Mouse (Mus musculus) layer of hippocampus, postnatal 36 days (tissue): ENCODE results near the gene Kcnip1. TPM values are rescaled to one million over a fixed set of nuclear protein-coding genes. Genes with fewer than 3 reads are reported as not detected.

Experiments used
- DNase-seq, 2 experiments: peaks; one replicate each; pipeline ENCODE4 v3.0.0; 2022
- total RNA-seq, 2 experiments: library from RNA; stranded (reverse); gene quantifications; 2 replicates each; pipeline ENCODE4 v1.2.3; 2021

The Kcnip1 gene
- total RNA-seq, 2 experiments from 2014 or later: 20.6 to 21.0 TPM

GRCm38 (mm10) chr11:33749408-33749807 is 243.5 kb downstream of the Kcnip1 start:
- DNase-seq: no peak

- DNase-seq: no peak
These were observed 244.2 kb downstream of the Kcnip1 start for GRCm38 (mm10) chr11:33748754-33749153.

GRCm38 (mm10) chr11:33747402-33747955 is 245.5 kb downstream of the Kcnip1 start:
- no peak for DNase-seq

- DNase-seq: no peak
These were observed 246.6 kb downstream of the Kcnip1 start for GRCm38 (mm10) chr11:33746402-33746801.

GRCm38 (mm10) chr11:33745821-33746329 is 247.1 kb downstream of the Kcnip1 start:
- no peak for DNase-seq

- no peak for DNase-seq
These were observed 248.5 kb downstream of the Kcnip1 start for GRCm38 (mm10) chr11:33744429-33744828.

- no peak for DNase-seq
These were observed 252.8 kb downstream of the Kcnip1 start for GRCm38 (mm10) chr11:33740187-33740586.

- no peak for DNase-seq
These were observed 256.5 kb downstream of the Kcnip1 start for GRCm38 (mm10) chr11:33736426-33736825.

- DNase-seq: peak; percentile 72 to 83
These were observed 259.7 kb downstream of the Kcnip1 start for GRCm38 (mm10) chr11:33733269-33733668.

GRCm38 (mm10) chr11:33732358-33732757 is 260.6 kb downstream of the Kcnip1 start:
- no peak for DNase-seq

GRCm38 (mm10) chr11:33721297-33721696 is 271.7 kb downstream of the Kcnip1 start:
- DNase-seq: peak; percentile 60 to 71

- DNase-seq: no peak
These were observed 286.2 kb downstream of the Kcnip1 start for GRCm38 (mm10) chr11:33706777-33707176.

GRCm38 (mm10) chr11:33701958-33702459 is 290.9 kb downstream of the Kcnip1 start:
- DNase-seq: no peak

GRCm38 (mm10) chr11:33701236-33701957 is 291.6 kb downstream of the Kcnip1 start:
- no peak for DNase-seq

- DNase-seq: peak; percentile 49 to 53
These were observed 292.2 kb downstream of the Kcnip1 start for GRCm38 (mm10) chr11:33700725-33701124.

GRCm38 (mm10) chr11:33690181-33690580 is 302.8 kb downstream of the Kcnip1 start:
- DNase-seq: no peak

GRCm38 (mm10) chr11:33685904-33686303 is 307.0 kb downstream of the Kcnip1 start:
- DNase-seq: peak; percentile 23 to 49

GRCm38 (mm10) chr11:33680151-33680550 is 312.8 kb downstream of the Kcnip1 start:
- DNase-seq: no peak

GRCm38 (mm10) chr11:33670105-33670965 is 322.6 kb downstream of the Kcnip1 start:
- DNase-seq: no peak

GRCm38 (mm10) chr11:33668376-33668775 is 324.6 kb downstream of the Kcnip1 start:
- no peak for DNase-seq

- DNase-seq: no peak
These were observed 329.4 kb downstream of the Kcnip1 start for GRCm38 (mm10) chr11:33663599-33663998.

GRCm38 (mm10) chr11:33660016-33660913 is 332.7 kb downstream of the Kcnip1 start:
- DNase-seq: no peak
